Mouse (Mus musculus) testis, adult 2 months (tissue): ENCODE measurements at regions not wholly inside any gene's neighbourhood (a gene's known extent, or its start where the extent isn't known, plus 50 kb on each side); places are given as distances from the start of the nearest gene placed in this dataset.

Experiments used
- H3K27ac ChIP-seq: fragments of 200-500 bp; 2 replicates; pipeline ENCODE4 v1.5.1; 2012; ENCODE audit warnings: low read depth, low read length; ENCODE audit not compliant: control insufficient read depth, insufficient read depth
- H3K27me3 ChIP-seq: fragments of 200-500 bp; 2 replicates; pipeline ENCODE4 v1.6.1; 2012; ENCODE audit warnings: mild to moderate bottlenecking, low read length, moderate library complexity; ENCODE audit not compliant: control insufficient read depth, insufficient read depth
- H3K36me3 ChIP-seq: fragments of 200-500 bp; 2 replicates; pipeline ENCODE4 v1.6.1; 2012; ENCODE audit warnings: mild to moderate bottlenecking, low read length; ENCODE audit not compliant: control insufficient read depth, insufficient read depth
- H3K4me1 ChIP-seq: fragments of 200-500 bp; 2 replicates; pipeline ENCODE4 v1.6.1; 2012; ENCODE audit warnings: low read length; ENCODE audit not compliant: control insufficient read depth, insufficient read depth
- H3K4me3 ChIP-seq: fragments of 200-500 bp; 2 replicates; pipeline ENCODE4 v1.5.1; 2012; ENCODE audit warnings: low read depth, mild to moderate bottlenecking, low read length, moderate library complexity, mixed read lengths; ENCODE audit not compliant: control insufficient read depth
- CTCF ChIP-seq: fragments of 200-500 bp; IDR thresholded peaks from 2 replicates; pipeline ENCODE4 v1.5.1; 2012; ENCODE audit warnings: low read depth, mild to moderate bottlenecking, inconsistent platforms, low read length, moderate library complexity; ENCODE audit not compliant: control insufficient read depth, insufficient read depth, insufficient replicate concordance
- POLR2A ChIP-seq: fragments of 200-500 bp; IDR thresholded peaks from 2 replicates; pipeline ENCODE4 v1.6.1; 2012; ENCODE audit warnings: low read depth, mild to moderate bottlenecking, inconsistent platforms, low read length, moderate library complexity; ENCODE audit not compliant: control insufficient read depth

DNA sequence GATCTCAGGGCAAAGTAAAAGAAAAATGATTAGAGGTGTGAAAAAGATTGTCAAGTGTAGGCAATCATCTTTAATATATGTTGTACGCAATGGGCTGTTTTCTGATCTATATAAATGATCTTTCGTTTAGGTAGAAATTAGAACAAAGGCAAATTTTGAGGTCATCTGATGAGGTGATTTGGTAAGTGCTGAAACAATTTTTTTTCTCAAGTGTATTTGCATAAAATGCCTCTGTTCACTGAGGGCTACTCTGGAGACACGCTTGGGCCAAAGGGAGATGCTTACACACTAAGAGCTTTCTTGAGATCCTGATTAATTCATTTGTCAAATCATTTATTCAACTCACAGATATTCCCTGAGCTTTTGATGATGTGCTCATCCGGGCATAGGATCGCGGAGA lies 719.4 kb upstream of the Adgra3 start:
- H3K4me1 ChIP-seq, result no peaks in the 10 kb centered on the region
- no peak overlapping the region for H3K27ac ChIP-seq
- H3K27me3 ChIP-seq, result no peaks in the 10 kb centered on the region
- TF ChIP-seq CTCF (no peak), POLR2A (no peak)
- no peak overlapping the region for H3K4me3 ChIP-seq
- no peaks in the 10 kb centered on the region for H3K36me3 ChIP-seq

DNA sequence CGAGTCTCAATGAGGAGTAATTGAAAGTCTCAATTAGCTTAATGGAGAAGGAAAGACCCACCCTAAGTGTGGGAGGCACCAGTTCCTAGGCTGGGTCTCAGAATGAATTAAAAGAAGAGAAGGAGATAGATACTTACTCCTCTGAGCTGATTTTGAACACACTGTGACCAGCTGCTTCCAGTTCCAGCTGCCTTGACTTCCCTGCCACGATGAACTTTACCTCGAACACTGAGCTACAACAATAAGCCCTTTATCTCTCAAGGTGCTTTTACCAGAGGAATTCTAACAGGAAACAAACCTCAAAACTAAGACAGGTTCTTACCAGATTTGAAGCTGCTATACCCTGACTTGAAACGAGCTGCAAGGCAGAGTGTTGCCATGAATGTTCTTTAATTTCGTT lies 703.5 kb upstream of the Adgra3 start:
- Histone ChIP-seq H3K4me1 (no peaks in the 10 kb centered on the region), H3K36me3 (no peaks in the 10 kb centered on the region), H3K4me3 (no peak overlapping the region), H3K27me3 (no peaks in the 10 kb centered on the region), H3K27ac (no peak overlapping the region)
- no peak for TF ChIP-seq CTCF

DNA sequence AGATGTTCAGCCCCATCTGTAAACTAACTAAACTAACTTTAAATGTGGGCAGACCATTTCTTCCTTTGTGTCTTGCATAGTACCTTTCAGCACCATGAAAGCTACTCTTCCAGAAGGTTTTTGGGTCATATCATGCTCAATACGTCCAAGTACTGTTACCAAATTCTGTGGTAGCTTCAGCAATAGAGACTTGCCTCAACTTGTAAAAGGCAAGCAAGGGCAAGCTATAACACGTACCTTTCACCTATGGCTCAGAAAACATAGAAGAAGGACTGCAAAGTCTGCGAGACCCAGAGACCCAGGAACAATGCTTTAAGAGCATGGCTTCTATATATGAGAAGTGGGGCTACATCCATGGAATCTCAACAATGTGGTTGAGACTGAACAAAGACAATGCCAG lies 701.6 kb upstream of the Adgra3 start:
- Histone ChIP-seq H3K27ac (no peak overlapping the region), H3K4me1 (no peaks in the 10 kb centered on the region), H3K4me3 (no peak overlapping the region), H3K27me3 (no peaks in the 10 kb centered on the region), H3K36me3 (no peaks in the 10 kb centered on the region)
- TF ChIP-seq POLR2A (no peak), CTCF (no peak)

DNA sequence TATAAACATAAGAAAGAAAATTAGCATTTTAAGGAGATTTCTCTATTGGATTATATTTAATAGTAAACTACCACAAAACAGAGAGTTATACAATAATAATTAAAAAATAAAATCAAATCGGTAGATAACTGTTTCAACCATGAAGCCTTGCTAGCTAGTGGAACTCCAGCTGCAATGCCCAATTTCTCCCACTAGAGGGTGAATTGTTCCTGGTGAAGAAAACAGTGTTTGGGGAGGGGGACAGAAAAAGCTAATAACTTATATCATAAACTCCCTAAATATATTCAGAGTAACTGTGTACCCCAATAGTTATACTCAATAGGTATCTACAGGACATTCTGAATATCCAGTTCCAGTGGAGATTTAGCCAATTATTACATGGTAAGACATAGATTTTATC lies 694.0 kb upstream of the Adgra3 start:
- Histone ChIP-seq H3K27me3 (no peaks in the 10 kb centered on the region), H3K4me1 (no peaks in the 10 kb centered on the region), H3K36me3 (no peaks in the 10 kb centered on the region), H3K4me3 (no peak overlapping the region), H3K27ac (no peak overlapping the region)
- TF ChIP-seq POLR2A (no peak), CTCF (peak; percentile 17; the same call in 1 of the 2 replicates)

DNA sequence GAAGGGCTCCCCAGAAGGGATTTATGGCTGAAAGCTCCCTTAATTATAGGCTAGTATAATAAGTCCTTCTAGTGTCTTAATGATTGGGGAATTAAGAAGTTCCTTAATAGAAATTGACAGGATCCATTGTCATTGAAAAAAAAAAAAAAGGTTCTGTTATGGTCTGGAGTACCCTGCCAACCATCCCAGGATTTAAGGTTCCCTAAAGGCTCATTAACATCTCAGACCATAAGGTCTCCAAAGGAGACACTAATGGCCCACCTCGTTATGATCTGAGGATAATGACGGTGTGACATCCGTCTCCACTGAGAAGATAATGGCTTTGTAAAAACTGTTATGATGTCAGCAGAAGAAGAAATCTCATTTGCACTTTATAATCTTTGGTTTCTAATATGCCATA lies 692.6 kb upstream of the Adgra3 start:
- H3K4me3 ChIP-seq, result no peak overlapping the region
- no peaks in the 10 kb centered on the region for H3K4me1 ChIP-seq
- TF ChIP-seq CTCF (no peak), POLR2A (no peak)
- H3K36me3 ChIP-seq, result no peaks in the 10 kb centered on the region
- no peaks in the 10 kb centered on the region for H3K27me3 ChIP-seq
- no peak overlapping the region for H3K27ac ChIP-seq

DNA sequence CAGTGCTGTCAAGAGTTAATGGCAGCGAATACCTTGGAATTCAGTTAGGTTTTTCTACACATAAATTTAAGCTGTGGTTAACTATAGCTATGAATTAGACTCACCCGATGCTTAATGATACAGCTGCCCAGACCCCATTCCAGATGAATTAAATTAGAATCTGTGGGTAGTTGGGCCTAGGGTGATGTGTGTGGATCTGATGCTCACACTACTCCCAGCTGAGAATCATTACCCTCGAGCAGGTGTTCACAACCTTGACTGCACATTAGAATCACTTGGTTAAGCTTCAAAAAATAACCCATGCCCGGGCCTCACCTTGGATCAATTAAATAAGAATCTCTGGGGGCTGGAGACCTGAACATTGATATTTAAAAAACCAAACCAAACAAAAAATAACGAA lies 684.2 kb upstream of the Adgra3 start:
- no peaks in the 10 kb centered on the region for H3K27me3 ChIP-seq
- TF ChIP-seq POLR2A (no peak), CTCF (no peak)

DNA sequence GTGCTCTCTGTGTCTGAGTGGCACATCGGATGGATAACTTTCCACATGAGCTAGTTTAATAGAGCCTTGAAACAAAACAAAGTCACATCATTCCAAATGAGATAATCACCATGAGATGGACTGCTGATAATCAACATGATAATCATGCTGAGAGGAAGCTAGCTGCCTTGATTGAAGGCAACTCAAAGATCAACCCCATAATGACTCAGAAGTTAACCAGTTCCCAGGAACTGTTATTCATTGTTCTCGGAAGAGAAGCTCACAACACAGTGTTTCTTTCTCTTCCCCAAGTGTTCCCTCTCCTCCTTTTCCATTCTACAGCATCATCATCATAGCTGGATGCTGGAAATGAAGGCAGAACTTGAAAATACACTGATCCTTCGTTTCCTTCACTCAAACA lies 674.9 kb upstream of the Adgra3 start:
- Histone ChIP-seq H3K4me1 (no peaks in the 10 kb centered on the region), H3K4me3 (no peak overlapping the region), H3K27ac (no peak overlapping the region), H3K27me3 (no peaks in the 10 kb centered on the region), H3K36me3 (no peaks in the 10 kb centered on the region)
- TF ChIP-seq POLR2A (no peak), CTCF (no peak)

More for the DNA sequence above, 684.2 kb upstream of the Adgra3 start:
- no peak overlapping the region for H3K4me3 ChIP-seq
- no peak overlapping the region for H3K27ac ChIP-seq
- H3K36me3 ChIP-seq, result no peaks in the 10 kb centered on the region
- H3K4me1 ChIP-seq, result no peaks in the 10 kb centered on the region

DNA sequence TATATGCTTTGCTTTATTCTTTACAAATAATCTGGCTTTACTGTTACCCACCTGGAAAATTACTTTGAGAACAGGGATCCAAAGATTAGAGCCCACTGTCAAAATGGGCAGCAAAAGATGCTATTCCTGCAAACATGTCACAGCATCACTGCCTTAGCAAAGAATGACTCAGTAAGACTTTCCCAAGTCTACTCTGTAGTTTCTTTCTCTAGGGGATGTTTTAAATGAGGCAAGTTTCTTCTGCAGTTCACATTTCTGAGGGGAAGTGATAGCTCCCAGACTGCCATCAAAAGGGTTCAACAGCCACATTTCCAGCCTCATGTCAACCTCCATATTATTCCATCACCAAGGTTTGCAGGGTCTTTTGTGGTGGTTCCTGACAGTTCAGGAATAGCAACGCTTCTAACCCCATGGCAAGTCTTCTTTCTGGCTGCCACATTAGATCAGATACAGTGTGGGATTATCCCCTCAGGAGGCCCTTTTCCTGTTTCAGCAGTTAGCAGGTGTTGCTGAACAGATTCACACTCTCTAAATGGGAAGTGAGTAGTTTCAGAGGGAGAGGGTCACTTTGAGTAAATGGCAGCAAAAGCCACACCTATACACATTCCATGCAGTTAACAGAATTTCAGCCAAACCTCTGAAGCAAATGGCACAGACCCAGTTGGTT lies 669.7 kb upstream of the Adgra3 start:
- no peak overlapping the region for H3K4me3 ChIP-seq
- no peak for TF ChIP-seq CTCF
- no peak for TF ChIP-seq POLR2A
- no peaks in the 10 kb centered on the region for H3K27me3 ChIP-seq
- no peak overlapping the region for H3K27ac ChIP-seq
- H3K4me1 ChIP-seq, result no peaks in the 10 kb centered on the region
- no peaks in the 10 kb centered on the region for H3K36me3 ChIP-seq
